Mouse (Mus musculus) heart, embryonic 15.5 days (tissue): ENCODE measurements around the gene Elac2. TPM values are rescaled to one million over a fixed set of nuclear protein-coding genes. Genes with fewer than 3 reads are reported as not detected.

Experiments used
- ATAC-seq: fragments of 200-750 bp; cut with Nextera tagmentation; replicated peaks from 2 replicates; pipeline ENCODE4 v1.8.0; 2017; ENCODE audit warnings: low read depth, moderate TSS enrichment; ENCODE audit not compliant: insufficient number of reproducible peaks, insufficient read depth, low FRiP score
- H3K27ac ChIP-seq: fragments of 300-500 bp; sonication (generic); 2 replicates; pipeline ENCODE4 v1.5.1; 2015; ENCODE audit warnings: mild to moderate bottlenecking, inconsistent platforms
- H3K27me3 ChIP-seq: fragments of 300-500 bp; sonication (generic); 2 replicates; pipeline ENCODE4 v1.6.1; 2015; ENCODE audit warnings: inconsistent platforms
- H3K36me3 ChIP-seq: fragments of 300-500 bp; sonication (generic); 2 replicates; pipeline ENCODE4 v1.6.1; 2015; ENCODE audit warnings: mild to moderate bottlenecking, inconsistent platforms
- H3K4me1 ChIP-seq: fragments of 300-500 bp; sonication (generic); replicated peaks from 2 replicates; pipeline ENCODE4 v1.6.1; 2015; ENCODE audit warnings: inconsistent platforms
- H3K4me2 ChIP-seq: fragments of 300-500 bp; sonication (generic); 2 replicates; pipeline ENCODE4 v1.6.1; 2015; ENCODE audit warnings: inconsistent platforms, mild to moderate bottlenecking, moderate library complexity
- H3K4me3 ChIP-seq: fragments of 300-500 bp; sonication (generic); 2 replicates; pipeline ENCODE4 v1.5.1; 2015; ENCODE audit warnings: mild to moderate bottlenecking, inconsistent platforms
- H3K9ac ChIP-seq: fragments of 300-500 bp; sonication (generic); 2 replicates; pipeline ENCODE4 v1.6.1; 2015; ENCODE audit warnings: mild to moderate bottlenecking, inconsistent platforms
- H3K9me3 ChIP-seq: fragments of 300-500 bp; sonication (generic); replicated peaks from 2 replicates; pipeline ENCODE4 v1.6.1; 2016; ENCODE audit warnings: inconsistent platforms
- WGBS: fragments of 180-500 bp; shearing (Covaris S2); methylation state at CpG from one replicate; pipeline ENCODE4 v1.1.7; 2015; ENCODE audit warnings: mixed read lengths; 5-methylcytosine and 5-hydroxymethylcytosine counted together
- polyA plus RNA-seq: library from polyadenylated mRNA; unstranded; fragments of >200 nt; fragmentation: Nextera tagmentation; extraction: Ambion mirVana; gene quantifications from 2 replicates; pipeline ENCODE4 v1.2.1, GENCODE M21; 2015

The Elac2 gene
- polyA plus RNA-seq, 1 experiment from 2014 or later = 16.7 TPM

GRCm38 (mm10) chr11:64972418-64972817 lies 6.4 kb upstream of the Elac2 start:
- no peak overlapping the region for H3K4me3 ChIP-seq
- no peaks in the 10 kb centered on the region for H3K9me3 ChIP-seq
- ATAC-seq = no peak
- H3K9ac ChIP-seq = no peak overlapping the region
- WGBS = 63% methylated on average over 2 of the region's 2 CpGs
- H3K27ac ChIP-seq = no peak overlapping the region
- H3K4me1 ChIP-seq = no peaks in the 10 kb centered on the region
- H3K27me3 ChIP-seq = peaks cover 16% of the 10 kb centered on the region; the same call in 1 of the 2 replicates
- H3K4me2 ChIP-seq = no peak overlapping the region
- no peaks in the 10 kb centered on the region for H3K36me3 ChIP-seq

GRCm38 (mm10) chr11:64979489-64979845 lies 629 bp downstream of the Elac2 start:
- no peak for ATAC-seq
- Histone ChIP-seq H3K4me3 (peak overlapping the region; percentile 91), H3K36me3 (peaks cover 28% of the 10 kb centered on the region), H3K4me2 (peak overlapping the region; percentile 90), H3K9me3 (no peaks in the 10 kb centered on the region), H3K4me1 (peaks cover 13% of the 10 kb centered on the region), H3K27me3 (0 out of 2 replicates have a peak, but pooled peaks cover 3% of the 10 kb centered on the region), H3K9ac (peak overlapping the region; percentile 88), H3K27ac (no peak overlapping the region)
- 8% methylated on average over 9 of the region's 9 CpGs for WGBS

GRCm38 (mm10) chr11:64988556-64988955 lies 9.7 kb downstream of the Elac2 start:
- Histone ChIP-seq H3K9ac (no peak overlapping the region), H3K36me3 (peaks cover 78% of the 10 kb centered on the region), H3K27me3 (no peaks in the 10 kb centered on the region), H3K4me1 (no peaks in the 10 kb centered on the region), H3K27ac (no peak overlapping the region), H3K4me2 (no peak overlapping the region), H3K9me3 (no peaks in the 10 kb centered on the region), H3K4me3 (no peak overlapping the region)
- 80% methylated on average over 2 of the region's 2 CpGs for WGBS
- no peak for ATAC-seq

GRCm38 (mm10) chr11:64998439-64998838 lies 19.6 kb downstream of the Elac2 start:
- Histone ChIP-seq H3K27ac (no peak overlapping the region), H3K4me1 (no peaks in the 10 kb centered on the region), H3K27me3 (no peaks in the 10 kb centered on the region), H3K4me2 (no peak overlapping the region), H3K4me3 (no peak overlapping the region), H3K9me3 (no peaks in the 10 kb centered on the region), H3K36me3 (peaks cover 80% of the 10 kb centered on the region), H3K9ac (no peak overlapping the region)
- ATAC-seq = no peak; the same call in 1 of the 2 replicates
- WGBS = 68% methylated on average over 3 of the region's 3 CpGs

- Histone ChIP-seq H3K4me1 (no peaks in the 10 kb centered on the region), H3K4me3 (no peak overlapping the region), H3K4me2 (no peak overlapping the region), H3K27ac (no peak overlapping the region), H3K27me3 (no peaks in the 10 kb centered on the region), H3K36me3 (peaks cover 69% of the 10 kb centered on the region), H3K9ac (no peak overlapping the region), H3K9me3 (no peaks in the 10 kb centered on the region)
- WGBS = 87% methylated on average over 5 of the region's 5 CpGs
- no peak for ATAC-seq
Measured at GRCm38 (mm10) chr11:64999685-65000084, 20.8 kb downstream of the Elac2 start.

- Histone ChIP-seq H3K27ac (no peak overlapping the region), H3K4me1 (no peaks in the 10 kb centered on the region), H3K9ac (no peak overlapping the region), H3K27me3 (no peaks in the 10 kb centered on the region), H3K9me3 (no peaks in the 10 kb centered on the region), H3K4me2 (no peak overlapping the region), H3K4me3 (no peak overlapping the region), H3K36me3 (peaks cover 62% of the 10 kb centered on the region)
- 86% methylated on average over 14 of the region's 14 CpGs for WGBS
- ATAC-seq = no peak
Measured at GRCm38 (mm10) chr11:65001729-65002128, 22.9 kb downstream of the Elac2 start.

- WGBS = 66% methylated on average over 5 of the region's 5 CpGs
- Histone ChIP-seq H3K27ac (no peak overlapping the region), H3K27me3 (no peaks in the 10 kb centered on the region), H3K4me3 (no peak overlapping the region), H3K9me3 (no peaks in the 10 kb centered on the region), H3K9ac (no peak overlapping the region), H3K4me1 (0 out of 2 replicates have a peak, but pooled peaks cover 2% of the 10 kb centered on the region), H3K36me3 (peaks cover 54% of the 10 kb centered on the region), H3K4me2 (no peak overlapping the region)
- ATAC-seq = no peak
Measured at GRCm38 (mm10) chr11:65003611-65004010, 24.8 kb downstream of the Elac2 start.

- no peak overlapping the region for H3K27ac ChIP-seq
- 0 out of 2 replicates have a peak, but pooled peaks cover 2% of the 10 kb centered on the region for H3K4me1 ChIP-seq
- H3K4me2 ChIP-seq = no peak overlapping the region
- no peak overlapping the region for H3K9ac ChIP-seq
- H3K4me3 ChIP-seq = no peak overlapping the region
- H3K36me3 ChIP-seq = peaks cover 42% of the 10 kb centered on the region
- ATAC-seq = no peak
- WGBS = 60% methylated on average over 3 of the region's 3 CpGs
- no peaks in the 10 kb centered on the region for H3K27me3 ChIP-seq
- no peaks in the 10 kb centered on the region for H3K9me3 ChIP-seq
Measured at GRCm38 (mm10) chr11:65004836-65005235, 26.0 kb downstream of the Elac2 start.

GRCm38 (mm10) chr11:65006047-65006446 lies 27.2 kb downstream of the Elac2 start:
- no peak overlapping the region for H3K4me2 ChIP-seq
- H3K27me3 ChIP-seq = no peaks in the 10 kb centered on the region
- H3K4me3 ChIP-seq = no peak overlapping the region
- H3K4me1 ChIP-seq = 0 out of 2 replicates have a peak, but pooled peaks cover 2% of the 10 kb centered on the region
- H3K9me3 ChIP-seq = no peaks in the 10 kb centered on the region
- H3K36me3 ChIP-seq = peaks cover 30% of the 10 kb centered on the region
- H3K9ac ChIP-seq = no peak overlapping the region
- H3K27ac ChIP-seq = no peak overlapping the region
- 93% methylated on average over 4 of the region's 4 CpGs for WGBS
- no peak for ATAC-seq

- Histone ChIP-seq H3K4me2 (no peak overlapping the region), H3K9ac (no peak overlapping the region), H3K27ac (no peak overlapping the region), H3K9me3 (no peaks in the 10 kb centered on the region), H3K27me3 (no peaks in the 10 kb centered on the region), H3K4me3 (no peak overlapping the region), H3K4me1 (no peaks in the 10 kb centered on the region), H3K36me3 (no peaks in the 10 kb centered on the region)
- no peak for ATAC-seq
- 73% methylated on average over 6 of the region's 6 CpGs for WGBS
Measured at GRCm38 (mm10) chr11:65013906-65014305, 35.1 kb downstream of the Elac2 start.

GRCm38 (mm10) chr11:65016754-65017153 lies 37.9 kb downstream of the Elac2 start:
- H3K9ac ChIP-seq = no peak overlapping the region
- H3K27ac ChIP-seq = no peak overlapping the region
- no peaks in the 10 kb centered on the region for H3K4me1 ChIP-seq
- no peak overlapping the region for H3K4me2 ChIP-seq
- H3K9me3 ChIP-seq = no peaks in the 10 kb centered on the region
- ATAC-seq = no peak
- H3K4me3 ChIP-seq = no peak overlapping the region
- 0 out of 2 replicates have a peak, but pooled peaks cover 7% of the 10 kb centered on the region for H3K36me3 ChIP-seq
- WGBS = 89% methylated on average over 1 of the region's 1 CpGs
- no peaks in the 10 kb centered on the region for H3K27me3 ChIP-seq

GRCm38 (mm10) chr11:65020744-65021143 lies 41.9 kb downstream of the Elac2 start:
- WGBS = 92% methylated on average over 4 of the region's 4 CpGs
- no peak overlapping the region for H3K4me3 ChIP-seq
- H3K4me2 ChIP-seq = no peak overlapping the region
- H3K27me3 ChIP-seq = no peaks in the 10 kb centered on the region
- ATAC-seq = no peak
- no peaks in the 10 kb centered on the region for H3K4me1 ChIP-seq
- peaks cover 11% of the 10 kb centered on the region; the same call in 1 of the 2 replicates for H3K36me3 ChIP-seq
- no peaks in the 10 kb centered on the region for H3K9me3 ChIP-seq
- no peak overlapping the region for H3K9ac ChIP-seq
- H3K27ac ChIP-seq = no peak overlapping the region
